Mouse (Mus musculus) G1E (cell line): ENCODE data around the gene Btbd35f28.
"Not testable (repeated sequence)": the region's sequence is repeated elsewhere in the genome, so short reads cannot be mapped to it uniquely, and the experiment has no call there.

Source experiments
- CTCF ChIP-seq: IDR thresholded peaks from 2 replicates; pipeline ENCODE4 v1.5.1; 2012; ENCODE audit warnings: low read depth, low read length, inconsistent platforms, mixed read lengths
- GATA1 ChIP-seq: IDR thresholded peaks from 2 replicates; pipeline ENCODE4 v1.6.1; 2012; ENCODE audit warnings: borderline replicate concordance, low read length, inconsistent platforms, mixed read lengths
- GATA2 ChIP-seq: IDR thresholded peaks from 2 replicates; pipeline ENCODE4 v1.6.1; 2012; ENCODE audit warnings: low read depth, low read length, inconsistent platforms, borderline replicate concordance
- POLR2AphosphoS5 ChIP-seq: IDR thresholded peaks from 2 replicates; pipeline ENCODE4 v1.6.1; 2012; ENCODE audit warnings: low read depth, low read length, inconsistent platforms; ENCODE audit not compliant: insufficient replicate concordance
- TAL1 ChIP-seq: conservative IDR thresholded peaks from 2 replicates; pipeline ENCODE4 v1.6.1; 2012; ENCODE audit warnings: low read depth, low read length, inconsistent platforms, mixed read lengths

GRCm38 (mm10) chrX:4196276-4196675 is at the start of gene Btbd35f28:
- not testable (repeated sequence) for TF ChIP-seq CTCF, TAL1, GATA1, GATA2, POLR2AphosphoS5
